Mouse (Mus musculus): ENCODE measurements around the gene Rapgef5.

DNA sequence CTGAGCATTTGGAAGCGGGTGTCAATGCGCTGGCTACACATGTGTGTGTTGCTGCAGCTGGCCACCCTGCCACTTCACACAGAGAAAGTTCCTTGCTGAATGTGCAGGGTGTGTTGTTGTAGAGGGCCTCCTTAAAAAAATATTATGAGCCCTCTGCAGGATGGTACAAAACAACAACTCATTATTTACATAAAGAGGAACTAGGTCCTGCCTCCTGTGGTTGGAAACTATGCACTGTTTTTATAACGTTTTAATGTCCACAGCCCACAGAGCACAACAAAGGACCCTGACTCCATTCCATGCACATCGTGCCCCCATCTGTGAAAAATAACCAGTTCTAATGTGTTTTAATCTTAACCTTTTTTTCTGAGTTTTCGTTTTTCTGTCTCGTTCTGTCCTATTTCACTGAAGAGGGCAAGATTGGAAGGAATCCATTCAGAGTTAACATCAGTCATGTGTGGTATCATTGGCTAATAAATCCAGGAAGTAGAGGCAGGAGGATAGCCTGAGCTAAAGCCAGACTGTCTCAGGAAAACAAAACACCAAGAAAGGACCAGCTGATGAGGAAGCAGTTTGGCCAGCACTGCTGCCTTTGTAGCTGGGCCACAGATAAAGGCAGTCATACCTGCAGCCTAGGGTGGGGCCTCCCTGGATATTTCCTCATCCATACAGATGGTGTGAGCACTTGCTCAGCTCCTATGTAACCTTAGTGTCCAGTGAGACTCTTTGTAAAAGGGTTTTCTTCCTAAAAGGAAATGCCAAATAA, 123.3 kb downstream of the Rapgef5 start:
- TF ChIP-seq CTCF (IDR thresholded peaks at IDR 0.05; ENCODE audit: low read depth) (no peak), EP300 (IDR thresholded peaks at IDR 0.05; ENCODE audit: low read depth) (no peak)

All from liver, embryonic 14.5 days (tissue).